Mouse (Mus musculus) ES-E14 (cell line): ENCODE measurements at regions not wholly inside any gene's neighbourhood (a gene's known extent, or its start where the extent isn't known, plus 50 kb on each side); places are given as distances from the start of the nearest gene placed in this dataset.

Experiments
- DNase-seq: peaks from one replicate; pipeline ENCODE4 v3.0.0-alpha.2; 2013; ENCODE audit warnings: low read depth, low spot score
- H3K27ac ChIP-seq: 2 replicates; pipeline ENCODE4 v1.5.1; 2012; ENCODE audit warnings: low read depth, mild to moderate bottlenecking, low read length, moderate library complexity, mixed read lengths; ENCODE audit not compliant: poor library complexity, insufficient read depth, severe bottlenecking
- H3K36me3 ChIP-seq: 2 replicates; pipeline ENCODE4 v1.6.1; 2012; ENCODE audit warnings: mild to moderate bottlenecking, low read length, moderate library complexity, mixed read lengths; ENCODE audit not compliant: control insufficient read depth, poor library complexity, insufficient read depth, severe bottlenecking
- H3K4me1 ChIP-seq, 2 experiments: fragments of 150-350 bp in 1 of 2; sonication (generic) in 1 of 2; 2 replicates each; pipeline ENCODE4 v1.6.1; 2012; ENCODE audit warnings: low read length in 2 of 2, mild to moderate bottlenecking in 1 of 2, mixed read lengths in 1 of 2; ENCODE audit not compliant: control insufficient read depth in 2 of 2, insufficient read depth in 2 of 2, poor library complexity in 1 of 2
- H3K4me3 ChIP-seq, 2 experiments: fragments of 150-350 bp in 1 of 2; sonication (generic) in 1 of 2; 2 replicates each; pipeline ENCODE4 v1.5.1; 2012; ENCODE audit warnings: low read length in 2 of 2, low read depth in 1 of 2, mild to moderate bottlenecking in 1 of 2, mixed read lengths in 1 of 2; ENCODE audit not compliant: insufficient read depth in 1 of 2, poor library complexity in 1 of 2, severe bottlenecking in 1 of 2
- H3K9ac ChIP-seq: 2 replicates; pipeline ENCODE4 v1.6.1; 2012; ENCODE audit warnings: low read depth, mild to moderate bottlenecking, low read length, mixed read lengths; ENCODE audit not compliant: poor library complexity, insufficient read depth, severe bottlenecking
- H3K9me3 ChIP-seq: fragments of 150-350 bp; sonication (generic); 2 replicates; pipeline ENCODE4 v1.6.1; 2012; ENCODE audit warnings: low read depth, mild to moderate bottlenecking, low read length; ENCODE audit not compliant: control insufficient read depth, insufficient read depth
- CHD2 ChIP-seq: IDR thresholded peaks from 2 replicates; pipeline ENCODE4 v1.6.1; 2014; ENCODE audit warnings: mild to moderate bottlenecking, low read depth, low read length, inconsistent platforms
- HCFC1 ChIP-seq: IDR thresholded peaks from 2 replicates; pipeline ENCODE4 v1.6.1; 2012; ENCODE audit warnings: low read length, inconsistent platforms, borderline replicate concordance; ENCODE audit not compliant: insufficient read depth
- MAFK ChIP-seq: IDR thresholded peaks from 2 replicates; pipeline ENCODE4 v1.6.1; 2014; ENCODE audit warnings: mild to moderate bottlenecking, low read depth, low read length, inconsistent platforms; ENCODE audit not compliant: insufficient read depth
- ZC3H11A ChIP-seq: IDR thresholded peaks from 2 replicates; pipeline ENCODE4 v1.6.1; 2012; ENCODE audit warnings: low read depth, mild to moderate bottlenecking, inconsistent platforms, low read length, borderline replicate concordance
- ZNF384 ChIP-seq: IDR thresholded peaks from 2 replicates; pipeline ENCODE4 v1.6.1; 2012; ENCODE audit warnings: low read depth, low read length, inconsistent platforms
- in situ Hi-C, 2 experiments: fragments of 600-800 bp; cut with MboI; formaldehyde crosslinking; loops; one replicate each; pipeline ENCODE4 v1.15.1; 2025; ENCODE audit warnings: low sequenced_read_pairs in 2 of 2, inconsistent platforms in 1 of 2; ENCODE audit not compliant: unreplicated experiment in 2 of 2

DNA sequence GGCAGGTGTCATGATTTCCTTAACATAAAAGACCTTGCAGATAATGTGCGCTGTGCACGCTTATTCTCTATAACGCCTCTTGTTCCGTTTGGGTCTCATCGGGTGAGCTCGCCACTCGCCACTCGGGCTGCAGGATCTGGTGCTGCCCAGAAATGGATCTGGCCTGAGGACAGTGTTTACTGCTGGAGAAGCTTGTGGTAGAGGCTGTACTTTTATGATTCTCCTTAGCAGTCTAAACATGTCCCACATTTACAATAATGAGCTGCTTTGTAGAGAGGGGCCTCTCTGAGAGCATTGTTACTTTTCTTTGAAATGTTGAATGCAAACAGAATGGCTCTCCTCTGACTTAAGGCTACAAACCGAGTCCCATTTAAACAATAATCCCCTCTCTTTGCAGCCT is 299.1 kb upstream of the Atp5g3 start:
- no peak for DNase-seq
- H3K36me3 ChIP-seq, result no peaks in the 10 kb centered on the region
- no peak overlapping the region for H3K4me3 ChIP-seq
- no peak overlapping the region for H3K9ac ChIP-seq
- in situ Hi-C loops, result no loop called here
- no peaks in the 10 kb centered on the region for H3K9me3 ChIP-seq
- TF ChIP-seq ZNF384, result no peak
- TF ChIP-seq CHD2, result no peak
- TF ChIP-seq MAFK, result no peak
- no peak for TF ChIP-seq HCFC1
- TF ChIP-seq ZC3H11A, result no peak
- H3K27ac ChIP-seq, result no peak overlapping the region
- H3K4me1 ChIP-seq, result no peaks in the 10 kb centered on the region

DNA sequence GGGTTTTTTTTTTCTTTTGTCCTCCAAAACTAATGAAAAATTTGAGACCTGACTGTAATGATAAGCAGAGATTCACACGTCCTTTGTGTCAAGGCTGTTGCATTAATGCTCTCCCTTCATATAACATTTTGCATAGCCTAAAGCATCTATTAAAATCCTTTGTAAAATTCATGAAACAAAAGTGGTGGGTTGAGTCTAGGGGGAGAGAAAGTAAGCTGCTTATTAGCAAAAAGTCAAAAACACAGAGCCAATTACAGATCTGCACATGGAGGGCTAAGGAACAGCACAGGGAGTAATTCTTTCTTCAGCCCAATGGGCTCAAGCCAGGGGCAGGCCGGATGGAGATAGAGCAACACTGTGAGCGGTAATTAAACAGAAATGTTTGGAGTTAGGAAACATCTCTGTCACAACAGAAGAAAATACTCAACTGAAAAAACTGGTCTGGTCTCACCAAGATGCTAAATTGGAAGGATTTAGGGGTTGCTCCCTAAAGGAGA is 298.3 kb upstream of the Atp5g3 start:
- no peak overlapping the region for H3K9ac ChIP-seq
- TF ChIP-seq ZNF384 (no peak), CHD2 (no peak), MAFK (no peak)
- DNase-seq, result no peak
- in situ Hi-C loops, result no loop called here
- H3K36me3 ChIP-seq, result no peaks in the 10 kb centered on the region
- no peak overlapping the region for H3K4me3 ChIP-seq
- no peaks in the 10 kb centered on the region for H3K4me1 ChIP-seq
- no peaks in the 10 kb centered on the region for H3K9me3 ChIP-seq
- H3K27ac ChIP-seq, result no peak overlapping the region

DNA sequence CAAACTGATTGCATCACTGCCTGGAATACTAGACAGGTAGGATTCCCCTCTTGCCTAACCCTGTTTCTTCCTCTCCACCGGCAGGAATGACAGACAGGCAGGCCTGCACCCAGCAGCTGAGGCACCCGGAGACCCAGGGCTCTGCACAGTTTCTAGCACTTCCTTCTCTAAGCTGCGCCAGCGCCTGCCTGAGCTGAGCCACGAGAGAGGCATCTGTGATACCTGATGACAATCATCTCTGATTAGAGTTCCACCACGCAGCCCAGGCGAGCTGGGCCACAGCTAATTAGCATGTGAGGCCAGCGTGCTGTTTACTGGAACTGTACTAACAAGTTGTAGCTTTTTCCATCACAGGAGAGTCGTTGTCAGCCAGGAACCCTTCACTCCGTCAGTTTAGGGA is 296.3 kb upstream of the Atp5g3 start:
- Histone ChIP-seq H3K9me3 (no peaks in the 10 kb centered on the region), H3K9ac (no peak overlapping the region), H3K4me3 (no peak overlapping the region), H3K4me1 (no peaks in the 10 kb centered on the region), H3K27ac (no peak overlapping the region), H3K36me3 (no peaks in the 10 kb centered on the region)
- in situ Hi-C loops, result no loop called here
- TF ChIP-seq ZNF384 (no peak), CHD2 (no peak), HCFC1 (no peak), ZC3H11A (no peak), MAFK (no peak)
- DNase-seq, result no peak

DNA sequence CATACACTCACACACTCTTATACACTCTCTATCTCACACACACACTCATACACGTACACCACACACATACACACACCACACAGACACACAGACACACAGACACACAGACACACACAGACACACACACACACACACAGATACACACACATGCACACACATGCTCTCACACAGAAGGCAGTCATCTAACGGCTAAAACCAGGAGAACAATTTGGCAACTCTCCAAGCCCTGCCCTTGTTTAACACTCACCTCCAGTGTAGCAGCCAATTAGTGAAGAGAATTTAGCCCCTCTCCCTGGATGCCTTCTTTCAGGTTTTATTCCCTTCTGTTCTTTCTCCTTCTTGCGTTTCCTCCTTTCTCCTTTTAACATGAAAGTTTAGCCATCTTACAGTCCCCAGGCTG is 291.6 kb upstream of the Atp5g3 start:
- Histone ChIP-seq H3K27ac (no peak overlapping the region), H3K4me3 (no peak overlapping the region), H3K4me1 (no peaks in the 10 kb centered on the region), H3K9me3 (no peaks in the 10 kb centered on the region), H3K36me3 (no peaks in the 10 kb centered on the region), H3K9ac (no peak overlapping the region)
- no peak for DNase-seq
- no peak for TF ChIP-seq HCFC1
- TF ChIP-seq ZNF384, result no peak
- in situ Hi-C loops, result no loop called here

DNA sequence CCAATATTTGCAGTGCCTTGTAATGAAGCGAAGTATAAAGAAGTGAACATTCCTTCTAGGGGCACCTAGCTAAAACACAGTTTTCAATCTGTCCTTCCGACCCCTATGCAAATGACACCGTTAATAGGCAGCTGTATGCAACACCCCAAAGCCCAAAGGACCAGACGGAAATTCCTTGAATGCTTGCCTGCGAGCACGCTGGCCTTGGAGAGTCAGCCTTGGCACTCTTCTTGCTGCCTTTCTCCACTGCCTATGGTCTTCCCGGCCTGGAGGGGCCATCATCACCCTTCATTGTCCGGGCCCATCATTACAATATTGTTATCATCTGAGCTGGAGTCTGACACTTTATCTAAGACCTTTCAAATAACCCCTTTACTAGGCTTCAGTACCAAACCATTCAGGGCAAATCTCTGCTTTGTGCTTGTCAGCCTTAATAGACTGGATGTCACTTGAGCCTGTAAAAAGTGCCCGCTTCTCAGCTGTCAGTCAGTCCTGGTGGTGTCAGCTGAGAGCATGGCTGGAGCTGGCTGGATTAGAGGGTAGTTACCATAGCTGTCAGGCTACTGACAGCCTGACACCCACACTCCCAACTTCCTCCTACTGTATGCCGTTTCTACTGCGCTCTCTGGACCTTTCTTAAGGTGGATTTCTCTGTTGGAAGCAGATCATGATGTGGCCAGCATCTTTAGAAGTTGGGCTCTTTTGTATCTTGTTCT is 290.6 kb upstream of the Atp5g3 start:
- no peaks in the 10 kb centered on the region for H3K36me3 ChIP-seq
- no peak overlapping the region for H3K9ac ChIP-seq
- DNase-seq, result no peak
- no peak overlapping the region for H3K4me3 ChIP-seq
- H3K9me3 ChIP-seq, result no peaks in the 10 kb centered on the region
- in situ Hi-C loops, result no loop called here
- TF ChIP-seq MAFK, result no peak
- no peak for TF ChIP-seq CHD2
- TF ChIP-seq HCFC1, result no peak
- no peak for TF ChIP-seq ZNF384
- TF ChIP-seq ZC3H11A, result no peak
- H3K27ac ChIP-seq, result no peak overlapping the region
- no peaks in the 10 kb centered on the region for H3K4me1 ChIP-seq
